Mouse (Mus musculus): ENCODE results near the gene Nhej1.

- TF ChIP-seq POLR2A (IDR thresholded peaks at IDR 0.05; ENCODE audit: insufficient read length, low read depth), result no peak
- TF ChIP-seq MYOG (IDR thresholded peaks at IDR 0.05; ENCODE audit: control insufficient read depth in 1 of 3, insufficient read depth in 1 of 3, insufficient read length in 2 of 3, low read depth in 2 of 3), result no peak
- TF ChIP-seq CEBPB (IDR thresholded peaks at IDR 0.05; ENCODE audit: insufficient read depth, poor library complexity, severe bottlenecking), result no peak
- no peak for TF ChIP-seq E2F4 (IDR thresholded peaks at IDR 0.05; ENCODE audit: insufficient read depth)
- TF ChIP-seq MAX (IDR thresholded peaks at IDR 0.05; ENCODE audit: low read depth), result no peak
- no peak for TF ChIP-seq TCF3 (IDR thresholded peaks at IDR 0.05; ENCODE audit: insufficient read length, low read depth)
- no peak for TF ChIP-seq MYOD1 (IDR thresholded peaks at IDR 0.05; ENCODE audit: control insufficient read depth in 1 of 3, insufficient read length in 2 of 3, low read depth in 2 of 3)
Observed at GRCm38 (mm10) chr1:75168093-75168471, 43.1 kb upstream of the Nhej1 start.

Data from myocyte (in vitro differentiated cells).